Mouse (Mus musculus) bone marrow, adult 2 months (tissue): Measurements from ENCODE around the gene Cdkl3.
"Not testable (repeated sequence)": the region's sequence is repeated elsewhere in the genome, so short reads cannot be mapped to it uniquely, and the experiment has no call there.

ENCODE experiments used
- CTCF ChIP-seq: fragments of 200-500 bp; IDR thresholded peaks from 2 replicates; pipeline ENCODE4 v1.5.1; 2011; ENCODE audit warnings: low read length, control low read depth; ENCODE audit not compliant: control insufficient read depth, insufficient read depth
- POLR2A ChIP-seq: fragments of 200-500 bp; IDR thresholded peaks from 2 replicates; pipeline ENCODE4 v1.6.1; 2011; ENCODE audit warnings: low read depth, mild to moderate bottlenecking, control low read depth, low read length, borderline replicate concordance; ENCODE audit not compliant: control insufficient read depth

DNA sequence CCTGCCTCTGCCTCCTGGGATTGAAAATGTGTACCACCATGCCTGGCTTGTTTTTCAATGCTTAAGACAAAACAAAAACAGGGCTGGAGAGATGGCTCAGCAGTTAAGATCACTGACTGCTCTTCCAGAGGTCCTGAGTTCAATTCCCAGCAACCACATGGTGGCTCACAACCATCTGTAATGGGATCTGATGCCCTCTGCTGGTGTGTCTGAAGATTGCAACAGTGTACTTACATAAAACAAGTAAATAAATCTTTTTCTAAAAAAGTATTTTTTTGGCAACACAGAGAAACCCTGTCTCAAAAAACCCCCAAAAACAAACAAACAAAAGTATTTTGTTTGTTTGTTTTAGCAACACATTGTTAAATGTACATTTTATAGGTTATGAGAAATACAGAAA is 116.4 kb downstream of the Cdkl3 start:
- TF ChIP-seq CTCF, POLR2A: not testable (repeated sequence)
